Mouse (Mus musculus): ENCODE results near the gene St6galnac3. TPM values are rescaled to one million over a fixed set of nuclear protein-coding genes. Genes with fewer than 3 reads are reported as not detected.

St6galnac3 gene
- total and polyA plus RNA-seq, 3 experiments: 0.08 to 1.1 (median 0.38) TPM

DNA sequence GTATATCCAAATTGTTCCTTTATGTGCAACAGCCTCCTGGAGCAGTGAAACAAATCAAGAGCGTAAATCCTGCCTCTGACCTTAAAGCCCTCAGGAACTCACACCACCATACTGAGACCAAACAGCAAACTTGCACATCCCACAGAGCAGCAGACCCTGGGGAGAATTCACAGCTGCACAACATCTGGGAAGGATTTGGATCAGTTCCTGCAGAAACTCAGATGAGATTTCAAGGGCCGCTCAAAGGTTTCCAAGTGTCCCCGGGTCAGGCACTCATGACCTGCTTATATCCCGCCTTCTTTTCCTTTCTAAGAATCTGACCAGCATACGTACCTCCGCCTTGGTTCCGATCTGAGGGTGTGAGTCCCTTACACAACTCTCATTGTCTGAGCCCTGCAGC lies 9.3 kb downstream of the St6galnac3 start:
- peaks cover 3% of the 10 kb centered on the region for H3K27me3 ChIP-seq (replicated peaks)
- H3K9me3 ChIP-seq (replicated peaks; ENCODE audit: low read length): peaks cover 9% of the 10 kb centered on the region
- H3K9ac ChIP-seq (ENCODE audit: insufficient read depth, low read depth): no peak overlapping the region
- H3K36me3 ChIP-seq (replicated peaks in 1 of 2; ENCODE audit: control insufficient read depth in 1 of 2, insufficient read depth in 1 of 2, low read length in 1 of 2): no peaks in the 10 kb centered on the region
- no peak for DNase-seq (ENCODE audit: extremely low read depth)
- H3K4me2 ChIP-seq (ENCODE audit: insufficient read depth, low read depth, poor library complexity, severe bottlenecking): no peak overlapping the region
- no peak for TF ChIP-seq CHD2 (IDR thresholded peaks at IDR 0.05; ENCODE audit: low read length)
- TF ChIP-seq UBTF (IDR thresholded peaks at IDR 0.05; ENCODE audit: low read depth, low read length): no peak
- TF ChIP-seq MXI1 (IDR thresholded peaks at IDR 0.05; ENCODE audit: low read depth, low read length): no peak
- no peak for TF ChIP-seq IRF4 (IDR thresholded peaks at IDR 0.05; ENCODE audit: low read depth, low read length)
- TF ChIP-seq TBP (conservative IDR thresholded peaks at IDR 0.05; ENCODE audit: low read depth, low read length): no peak
- no peak for TF ChIP-seq GABPA (IDR thresholded peaks at IDR 0.05; ENCODE audit: insufficient replicate concordance, low read depth, low read length)
- TF ChIP-seq NRF1 (IDR thresholded peaks at IDR 0.05; ENCODE audit: low read depth, low read length): no peak
- no peak for TF ChIP-seq MEF2A (IDR thresholded peaks at IDR 0.05; ENCODE audit: borderline replicate concordance, low read depth, low read length)
- TF ChIP-seq RAD21 (IDR thresholded peaks at IDR 0.05; ENCODE audit: low read depth, low read length): no peak
- no peak for TF ChIP-seq ZC3H11A (IDR thresholded peaks at IDR 0.05; ENCODE audit: low read depth, low read length)
- TF ChIP-seq USF1 (IDR thresholded peaks at IDR 0.05; ENCODE audit: low read depth, low read length): no peak
- no peak for TF ChIP-seq EP300 (IDR thresholded peaks at IDR 0.05; ENCODE audit: low read length)
- no peak for TF ChIP-seq MAX (IDR thresholded peaks at IDR 0.05; ENCODE audit: low read length)
- no peak for TF ChIP-seq RCOR1 (conservative IDR thresholded peaks at IDR 0.05; ENCODE audit: low read depth, low read length)
- TF ChIP-seq USF2 (conservative IDR thresholded peaks at IDR 0.05; ENCODE audit: low read depth, low read length): no peak
- TF ChIP-seq E2F4 (IDR thresholded peaks at IDR 0.05; ENCODE audit: insufficient replicate concordance, low read depth, low read length): no peak
- no peak for TF ChIP-seq HCFC1 (IDR thresholded peaks at IDR 0.05; ENCODE audit: low read depth, low read length)
- no peak overlapping the region for H3K4me3 ChIP-seq (replicated peaks in 1 of 3; ENCODE audit: low read depth in 2 of 3, low read length in 2 of 3, poor library complexity in 1 of 3)
- H3K79me2 ChIP-seq (replicated peaks; ENCODE audit: control insufficient read depth, extremely low read depth, insufficient read depth, poor library complexity, severe bottlenecking): no peaks in the 10 kb centered on the region
- dilution Hi-C loops (cut with MboI; ENCODE audit: extremely low pct_ligation_motif_present, extremely low pct_unique_long_range_greater_than_20kb, low sequenced_read_pairs): no loop called here
- in situ Hi-C loops (cut with MboI; ENCODE audit: low pct_ligation_motif_present, low pct_unique_long_range_greater_than_20kb, low sequenced_read_pairs): no loop called here
- no peak overlapping the region for H3K27ac ChIP-seq (ENCODE audit: insufficient read depth, low read depth)
- peaks cover 2 to 21% of the 10 kb centered on the region in 2 experiments; a peak in 2 of 4 replicates for H3K4me1 ChIP-seq (ENCODE audit: control insufficient read depth in 1 of 2, insufficient read depth in 2 of 2)

DNA sequence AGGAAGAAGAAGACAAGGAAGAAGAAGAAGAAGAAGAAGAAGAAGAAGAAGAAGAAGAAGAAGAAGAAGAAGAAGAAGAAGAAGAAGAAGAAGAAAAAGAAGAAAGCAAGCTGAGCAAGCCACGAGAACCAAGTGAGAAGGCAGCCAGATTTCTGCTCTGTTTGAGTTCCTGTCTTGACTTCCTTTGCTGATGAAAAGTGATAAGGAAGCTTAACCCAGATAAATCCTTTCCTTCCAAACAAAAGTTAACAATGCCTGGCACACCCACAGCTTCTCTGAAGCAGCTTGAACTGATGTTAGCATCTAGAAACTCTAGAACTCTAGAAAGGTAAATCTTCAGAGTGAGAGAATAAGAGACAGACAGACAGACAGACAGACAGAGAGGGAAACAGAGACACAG lies 14.4 kb downstream of the St6galnac3 start:
- Histone ChIP-seq H3K27me3 (replicated peaks) (peaks cover 3% of the 10 kb centered on the region), H3K9me3 (replicated peaks; ENCODE audit: low read length) (peaks cover 9% of the 10 kb centered on the region), H3K79me2 (replicated peaks; ENCODE audit: control insufficient read depth, extremely low read depth, insufficient read depth, poor library complexity, severe bottlenecking) (no peaks in the 10 kb centered on the region), H3K9ac (ENCODE audit: insufficient read depth, low read depth) (no peak overlapping the region), H3K4me3 (replicated peaks in 1 of 3; ENCODE audit: low read depth in 2 of 3, low read length in 2 of 3, poor library complexity in 1 of 3) (no peak overlapping the region), H3K36me3 (replicated peaks in 1 of 2; ENCODE audit: control insufficient read depth in 1 of 2, insufficient read depth in 1 of 2, low read length in 1 of 2) (no peaks in the 10 kb centered on the region), H3K4me2 (ENCODE audit: insufficient read depth, low read depth, poor library complexity, severe bottlenecking) (no peak overlapping the region), H3K4me1 (ENCODE audit: control insufficient read depth in 1 of 2, insufficient read depth in 2 of 2) (peaks cover 0 to 12% of the 10 kb centered on the region in 2 experiments; a peak in 2 of 4 replicates), H3K27ac (ENCODE audit: insufficient read depth, low read depth) (no peak overlapping the region)
- TF ChIP-seq MAX (IDR thresholded peaks at IDR 0.05; ENCODE audit: low read length): no peak
- TF ChIP-seq GABPA (IDR thresholded peaks at IDR 0.05; ENCODE audit: insufficient replicate concordance, low read depth, low read length): no peak
- TF ChIP-seq CHD1 (IDR thresholded peaks at IDR 0.05; ENCODE audit: low read depth, low read length): no peak
- no peak for TF ChIP-seq USF1 (IDR thresholded peaks at IDR 0.05; ENCODE audit: low read depth, low read length)
- no peak for TF ChIP-seq NRF1 (IDR thresholded peaks at IDR 0.05; ENCODE audit: low read depth, low read length)
- no peak for TF ChIP-seq E2F4 (IDR thresholded peaks at IDR 0.05; ENCODE audit: insufficient replicate concordance, low read depth, low read length)
- no peak for TF ChIP-seq EP300 (IDR thresholded peaks at IDR 0.05; ENCODE audit: low read length)
- TF ChIP-seq MEF2A (IDR thresholded peaks at IDR 0.05; ENCODE audit: borderline replicate concordance, low read depth, low read length): no peak
- no peak for TF ChIP-seq JUN (IDR thresholded peaks at IDR 0.05; ENCODE audit: insufficient read depth, low read depth, low read length)
- TF ChIP-seq IRF4 (IDR thresholded peaks at IDR 0.05; ENCODE audit: low read depth, low read length): no peak
- no peak for TF ChIP-seq ELF1 (IDR thresholded peaks at IDR 0.05; ENCODE audit: low read depth, low read length)
- no peak for TF ChIP-seq HCFC1 (IDR thresholded peaks at IDR 0.05; ENCODE audit: low read depth, low read length)
- no peak for TF ChIP-seq JUND (conservative IDR thresholded peaks at IDR 0.05; ENCODE audit: low read depth, low read length)
- TF ChIP-seq POLR2A (IDR thresholded peaks at IDR 0.05; ENCODE audit: low read depth, low read length): no peak
- in situ Hi-C loops (cut with MboI; ENCODE audit: low pct_ligation_motif_present, low pct_unique_long_range_greater_than_20kb, low sequenced_read_pairs) (no loop called here), dilution Hi-C loops (cut with MboI; ENCODE audit: extremely low pct_ligation_motif_present, extremely low pct_unique_long_range_greater_than_20kb, low sequenced_read_pairs) (no loop called here)
- DNase-seq (ENCODE audit: extremely low read depth): no peak

Measured in CH12.LX (cell line).